Mouse (Mus musculus) kidney, embryonic 16.5 days (tissue): Measurements from ENCODE around the gene Hgd. TPM values are rescaled to one million over a fixed set of nuclear protein-coding genes. Genes with fewer than 3 reads are reported as not detected.
"Not testable (repeated sequence)": the region's sequence is repeated elsewhere in the genome, so short reads cannot be mapped to it uniquely, and the experiment has no call there.

ENCODE experiments used
- ATAC-seq: fragments of 200-750 bp; cut with Nextera tagmentation; 2 replicates; pipeline ENCODE4 v1.8.0; 2017; ENCODE audit warnings: moderate TSS enrichment; ENCODE audit not compliant: low FRiP score, low TSS enrichment
- H3K27ac ChIP-seq: fragments of 300-500 bp; sonication (generic); 2 replicates; pipeline ENCODE4 v1.5.1; 2014; ENCODE audit warnings: low read length
- H3K27me3 ChIP-seq: fragments of 300-500 bp; sonication (generic); 2 replicates; pipeline ENCODE4 v1.6.1; 2014; ENCODE audit warnings: low read length, control low read depth, mixed read lengths; ENCODE audit not compliant: insufficient read depth
- H3K36me3 ChIP-seq: fragments of 300-500 bp; sonication (generic); 2 replicates; pipeline ENCODE4 v1.6.1; 2014; ENCODE audit warnings: low read length, control low read depth, mixed read lengths; ENCODE audit not compliant: insufficient read depth
- H3K4me1 ChIP-seq: fragments of 300-500 bp; sonication (generic); 2 replicates; pipeline ENCODE4 v1.6.1; 2014; ENCODE audit warnings: low read length, control low read depth, mixed read lengths; ENCODE audit not compliant: insufficient read depth
- H3K4me2 ChIP-seq: fragments of 300-500 bp; sonication (generic); replicated peaks from 2 replicates; pipeline ENCODE4 v1.6.1; 2014; ENCODE audit warnings: low read depth, low read length
- H3K4me3 ChIP-seq: fragments of 300-500 bp; sonication (generic); 2 replicates; pipeline ENCODE4 v1.5.1; 2014; ENCODE audit warnings: mild to moderate bottlenecking, low read length
- H3K9ac ChIP-seq: fragments of 300-500 bp; sonication (generic); replicated peaks from 2 replicates; pipeline ENCODE4 v1.6.1; 2014; ENCODE audit warnings: low read length
- H3K9me3 ChIP-seq: fragments of 300-500 bp; sonication (generic); 2 replicates; pipeline ENCODE4 v1.6.1; 2016; ENCODE audit warnings: low read length, control low read depth
- WGBS: fragments of 180-500 bp; shearing (Covaris S2); extraction: QIAGEN DNeasy Blood & Tissue Kit; methylation state at CpG from one replicate; pipeline ENCODE4 v1.1.7; 2014; 5-methylcytosine and 5-hydroxymethylcytosine counted together
- polyA plus RNA-seq: library from polyadenylated mRNA; unstranded; fragments of >200 nt; fragmentation: Nextera tagmentation; extraction: Ambion mirVana; gene quantifications from 2 replicates; pipeline ENCODE4 v1.2.1, GENCODE M21; 2015

Gene Hgd
- polyA plus RNA-seq, 1 experiment from 2014 or later: 10.7 TPM

DNA sequence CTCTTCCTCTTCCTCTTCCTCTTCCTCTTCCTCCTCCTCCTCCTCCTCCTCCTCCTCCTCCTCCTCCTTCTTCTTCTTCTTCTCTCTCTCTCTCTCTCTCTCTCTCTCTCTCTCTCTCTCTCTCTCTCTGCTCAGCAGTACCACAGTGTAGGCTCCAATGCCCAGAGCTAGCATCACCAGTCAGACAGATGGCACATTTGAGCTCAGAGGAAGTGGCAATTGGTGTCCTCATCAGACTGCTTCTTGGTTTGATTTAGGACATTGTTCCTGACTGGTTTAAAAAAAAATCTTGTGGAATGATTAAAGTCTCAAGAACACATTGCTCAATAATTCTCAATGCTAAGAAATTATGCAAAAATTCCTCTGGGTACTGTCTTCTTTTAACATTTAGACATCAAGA lies 60.6 kb downstream of the Hgd start:
- not testable (repeated sequence) for H3K27ac ChIP-seq, H3K4me3 ChIP-seq, H3K9ac ChIP-seq, ATAC-seq, H3K9me3 ChIP-seq, H3K4me1 ChIP-seq, H3K4me2 ChIP-seq, H3K27me3 ChIP-seq
- H3K36me3 ChIP-seq: peaks cover 12% of the 10 kb centered on the region; the same call in 1 of the 2 replicates

DNA sequence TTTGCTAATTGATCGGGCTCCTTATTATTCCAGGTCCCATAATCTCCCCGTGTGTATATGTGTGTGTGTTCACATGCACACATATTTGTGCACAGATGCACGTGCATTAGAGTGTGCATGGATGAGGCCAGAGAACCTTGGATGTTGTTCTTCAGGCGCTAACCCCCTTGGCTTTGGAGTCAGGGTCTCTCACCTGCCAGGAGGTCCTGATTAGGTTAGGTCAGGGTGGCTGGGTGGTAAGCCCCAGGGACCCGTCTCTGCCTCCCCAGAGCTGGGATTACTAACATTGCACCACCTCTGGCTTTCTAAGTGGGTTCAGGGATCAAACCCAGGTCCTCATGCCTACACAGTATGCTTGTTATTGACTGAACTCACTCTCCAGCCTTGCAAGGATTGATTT lies 64.5 kb downstream of the Hgd start:
- Histone ChIP-seq H3K4me2 (no peak overlapping the region), H3K27me3 (no peaks in the 10 kb centered on the region)

DNA sequence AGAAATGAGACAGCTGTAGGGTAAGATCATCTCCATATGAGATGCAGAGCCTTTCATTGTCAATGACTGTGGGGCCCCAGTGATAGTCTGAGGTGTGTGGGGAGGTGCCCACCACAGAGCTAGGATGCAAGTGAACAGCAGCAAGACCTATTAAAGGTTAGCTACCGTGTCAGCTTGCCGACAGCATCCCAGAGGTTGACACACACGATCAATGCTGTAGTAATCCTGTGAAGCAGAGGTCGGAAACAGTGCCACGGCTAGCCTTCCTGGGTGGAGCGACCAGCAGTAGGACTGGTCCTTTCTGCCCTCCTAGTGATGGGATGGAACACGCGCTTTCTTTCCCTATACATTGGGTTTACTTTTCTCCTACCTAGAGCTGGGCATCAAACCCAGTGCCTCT lies 65.3 kb downstream of the Hgd start:
- H3K4me2 ChIP-seq: no peak overlapping the region
- H3K36me3 ChIP-seq: peaks cover 40% of the 10 kb centered on the region
- no peaks in the 10 kb centered on the region for H3K9me3 ChIP-seq
- peaks cover under 1% of the 10 kb centered on the region; the same call in 1 of the 2 replicates for H3K4me1 ChIP-seq
- H3K27ac ChIP-seq: no peak overlapping the region
- ATAC-seq: no peak
- no peaks in the 10 kb centered on the region for H3K27me3 ChIP-seq
- no peak overlapping the region for H3K9ac ChIP-seq
- no peak overlapping the region for H3K4me3 ChIP-seq
- 95% methylated on average over 8 of the region's 8 CpGs for WGBS

More for the DNA sequence above, 64.5 kb downstream of the Hgd start:
- WGBS: 91% methylated on average over 5 of the region's 5 CpGs
- H3K9me3 ChIP-seq: no peaks in the 10 kb centered on the region
- H3K27ac ChIP-seq: no peak overlapping the region
- peaks cover 40% of the 10 kb centered on the region for H3K36me3 ChIP-seq
- H3K4me1 ChIP-seq: no peaks in the 10 kb centered on the region
- no peak for ATAC-seq
- H3K4me3 ChIP-seq: no peak overlapping the region
- H3K9ac ChIP-seq: no peak overlapping the region

DNA sequence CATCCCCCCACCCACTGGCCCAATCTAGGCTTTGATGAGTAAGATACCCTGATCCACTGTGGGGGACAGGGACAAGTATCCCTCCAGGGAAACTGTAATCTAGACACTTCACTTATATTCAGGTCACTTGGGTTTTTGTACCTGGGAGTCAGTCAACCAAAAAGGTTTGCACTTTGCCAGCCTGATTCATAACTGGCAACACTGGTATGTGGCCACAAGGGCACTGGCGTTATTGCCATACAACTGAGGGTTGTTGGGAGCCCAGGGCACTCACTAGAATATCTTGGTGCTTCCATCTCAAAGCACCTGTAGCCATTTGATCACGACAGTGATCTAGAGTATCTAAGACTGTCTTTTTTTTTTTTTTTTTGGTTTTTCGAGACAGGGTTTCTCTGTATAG lies 65.8 kb downstream of the Hgd start:
- H3K4me3 ChIP-seq: no peak overlapping the region
- no peaks in the 10 kb centered on the region for H3K27me3 ChIP-seq
- H3K9ac ChIP-seq: no peak overlapping the region
- H3K27ac ChIP-seq: no peak overlapping the region
- ATAC-seq: no peak
- H3K36me3 ChIP-seq: peaks cover 40% of the 10 kb centered on the region
- 86% methylated on average over 3 of the region's 3 CpGs for WGBS
- H3K9me3 ChIP-seq: no peaks in the 10 kb centered on the region
- H3K4me2 ChIP-seq: no peak overlapping the region
- peaks cover 3% of the 10 kb centered on the region; the same call in 1 of the 2 replicates for H3K4me1 ChIP-seq

DNA sequence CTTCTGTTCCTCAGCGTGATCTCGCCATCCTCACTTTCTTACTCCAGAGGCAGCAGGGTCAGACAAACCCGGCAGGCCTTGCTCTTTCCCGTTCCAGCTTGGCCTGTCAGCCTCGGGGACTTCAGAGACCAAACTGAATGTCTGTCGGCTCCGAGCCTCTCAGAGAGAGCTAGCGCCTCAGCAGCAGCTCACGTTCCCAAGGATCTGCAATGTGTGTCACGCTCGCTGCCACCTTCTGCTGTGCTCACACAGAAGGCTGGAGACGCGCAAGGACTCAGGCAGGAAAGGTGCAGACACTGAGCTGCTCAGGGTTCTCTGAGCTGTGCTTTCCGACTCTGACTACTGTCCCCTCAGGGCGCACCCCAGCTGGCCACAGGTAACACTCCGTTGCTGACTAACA lies 67.1 kb downstream of the Hgd start:
- ATAC-seq: no peak

DNA sequence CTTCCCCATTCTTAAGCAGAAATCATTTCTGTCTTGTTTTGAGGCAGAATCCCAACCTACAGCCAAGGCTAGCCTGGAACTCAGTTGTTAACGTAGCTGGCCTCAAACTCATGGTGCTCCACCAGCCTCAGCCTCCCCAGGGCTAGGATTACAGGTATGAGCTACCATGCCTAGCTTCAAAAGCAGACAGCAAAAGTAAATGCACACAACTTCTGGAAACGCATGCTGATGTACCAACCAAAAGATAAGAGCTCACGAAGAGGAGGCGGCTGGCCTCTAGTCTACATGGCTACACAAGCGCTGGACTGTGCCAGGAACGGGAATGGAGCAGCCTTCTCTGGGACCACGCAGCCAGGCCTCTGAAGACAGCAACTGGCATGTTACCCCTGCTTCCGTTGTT lies 68.0 kb downstream of the Hgd start:
- WGBS: 93% methylated on average over 8 of the region's 8 CpGs
- H3K9me3 ChIP-seq: no peaks in the 10 kb centered on the region
- H3K4me3 ChIP-seq: no peak overlapping the region
- no peaks in the 10 kb centered on the region for H3K27me3 ChIP-seq
- no peak overlapping the region for H3K9ac ChIP-seq
- H3K4me1 ChIP-seq: peaks cover 19% of the 10 kb centered on the region
- no peak overlapping the region for H3K27ac ChIP-seq
- ATAC-seq: no peak
- no peak overlapping the region for H3K4me2 ChIP-seq
- H3K36me3 ChIP-seq: peaks cover 40% of the 10 kb centered on the region

More for the DNA sequence above, 67.1 kb downstream of the Hgd start:
- Histone ChIP-seq H3K27ac (no peak overlapping the region), H3K9ac (no peak overlapping the region), H3K4me1 (peaks cover 12% of the 10 kb centered on the region), H3K4me3 (no peak overlapping the region), H3K27me3 (no peaks in the 10 kb centered on the region), H3K4me2 (no peak overlapping the region), H3K9me3 (no peaks in the 10 kb centered on the region), H3K36me3 (peaks cover 40% of the 10 kb centered on the region)
- WGBS: 91% methylated on average over 16 of the region's 16 CpGs

DNA sequence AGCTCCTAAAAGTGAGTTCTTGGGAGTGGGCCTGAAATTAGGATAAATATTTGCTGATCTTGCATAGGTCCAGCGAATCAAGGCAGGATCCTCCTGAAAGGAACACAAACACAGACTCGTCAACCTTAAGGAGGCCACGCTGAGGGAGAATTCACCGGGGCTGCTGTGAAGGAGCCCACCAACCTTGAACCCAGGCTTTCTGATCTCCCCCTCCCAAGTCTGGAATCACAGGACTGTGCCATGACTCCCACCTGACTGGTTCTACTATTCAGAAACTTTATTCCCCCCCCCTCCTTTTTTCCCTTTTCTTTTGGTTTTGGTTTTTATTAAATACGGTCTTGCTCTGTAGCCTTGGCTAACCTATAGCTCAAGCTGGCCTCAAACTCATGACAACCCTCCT lies 69.1 kb downstream of the Hgd start:
- peaks cover 22% of the 10 kb centered on the region for H3K4me1 ChIP-seq
- WGBS: 63% methylated on average over 5 of the region's 5 CpGs

DNA sequence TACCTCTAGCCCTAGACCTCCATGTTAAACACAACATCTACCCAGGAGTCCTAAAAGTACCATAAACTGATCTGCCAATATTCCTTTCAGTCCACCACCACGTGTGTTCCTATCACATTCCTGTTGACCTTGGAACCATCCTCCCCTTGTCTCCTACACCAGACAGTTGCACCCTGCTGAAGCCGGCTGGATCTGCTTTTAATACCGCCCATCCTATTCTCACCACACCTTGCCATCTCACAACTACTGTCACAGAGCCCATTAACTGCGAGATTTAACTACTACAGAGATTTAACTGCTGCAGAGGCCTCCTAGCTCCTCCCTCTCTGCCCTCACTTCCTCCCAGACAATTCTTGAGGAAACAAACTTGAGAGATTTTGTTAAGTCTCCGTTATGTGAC lies 71.5 kb downstream of the Hgd start:
- Histone ChIP-seq H3K9me3 (no peaks in the 10 kb centered on the region), H3K4me1 (peaks cover 35% of the 10 kb centered on the region), H3K27me3 (no peaks in the 10 kb centered on the region), H3K9ac (no peak overlapping the region), H3K4me2 (no peak overlapping the region), H3K4me3 (no peak overlapping the region), H3K27ac (peak overlapping the region; percentile 9; the same call in 1 of the 2 replicates), H3K36me3 (peaks cover 18% of the 10 kb centered on the region)
- 44% methylated on average over 5 of the region's 5 CpGs for WGBS
- peak; percentile 43; the same call in 1 of the 2 replicates for ATAC-seq

More for the DNA sequence above, 69.1 kb downstream of the Hgd start:
- no peak overlapping the region for H3K4me3 ChIP-seq
- no peak for ATAC-seq
- H3K27ac ChIP-seq: no peak overlapping the region
- H3K27me3 ChIP-seq: no peaks in the 10 kb centered on the region
- H3K36me3 ChIP-seq: peaks cover 39% of the 10 kb centered on the region
- H3K4me2 ChIP-seq: no peak overlapping the region
- no peak overlapping the region for H3K9ac ChIP-seq
- H3K9me3 ChIP-seq: no peaks in the 10 kb centered on the region

DNA sequence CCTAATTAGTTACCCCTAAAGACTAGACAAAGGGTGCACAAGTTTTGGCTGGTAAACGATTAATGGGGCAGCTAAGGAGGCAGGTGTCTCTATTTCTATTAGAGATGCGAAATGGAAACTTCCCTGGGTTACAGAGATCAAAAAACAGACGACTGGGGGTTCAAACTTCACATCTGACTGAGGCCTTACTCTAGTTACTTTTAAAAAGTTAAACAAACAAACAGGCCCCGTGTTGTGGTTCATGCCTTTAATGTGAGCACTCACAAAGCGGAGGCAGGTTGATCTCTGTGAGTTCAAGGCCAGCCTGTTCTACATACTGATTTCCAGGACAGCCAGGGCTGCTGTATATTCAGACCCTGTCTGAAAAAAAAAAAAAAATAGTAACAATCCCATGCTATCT lies 72.7 kb downstream of the Hgd start:
- no peak overlapping the region for H3K9ac ChIP-seq

DNA sequence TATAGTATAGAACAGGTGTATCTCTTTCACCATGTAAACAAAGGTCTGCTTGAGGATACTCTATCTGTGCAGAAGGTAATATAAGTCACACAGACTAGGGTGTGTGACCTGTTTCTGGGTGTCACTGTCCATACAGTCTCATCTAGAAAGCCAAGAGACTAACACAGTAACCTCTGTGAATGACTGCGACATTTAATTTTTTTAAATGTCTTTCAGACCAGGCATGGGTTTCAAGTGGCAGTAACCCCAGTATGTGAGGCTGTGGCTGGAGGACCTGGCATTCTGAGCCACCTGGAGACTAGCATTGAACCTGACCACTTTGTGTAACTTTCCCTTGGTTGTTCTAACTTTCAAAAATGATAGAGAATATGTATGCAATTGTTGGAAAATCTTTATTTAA lies 73.1 kb downstream of the Hgd start:
- Histone ChIP-seq H3K27me3 (no peaks in the 10 kb centered on the region), H3K36me3 (peaks cover 3% of the 10 kb centered on the region), H3K4me2 (peak overlapping the region; percentile 72), H3K9ac (0 out of 2 replicates have a peak overlapping the region, but pooled peaks have one; percentile 45), H3K4me3 (peak overlapping the region; percentile 83), H3K27ac (no peak overlapping the region), H3K9me3 (no peaks in the 10 kb centered on the region), H3K4me1 (peaks cover 35% of the 10 kb centered on the region)
- no peak for ATAC-seq
- 71% methylated on average over 1 of the region's 1 CpGs for WGBS

More for the DNA sequence above, 72.7 kb downstream of the Hgd start:
- Histone ChIP-seq H3K27me3 (no peaks in the 10 kb centered on the region), H3K36me3 (peaks cover 7% of the 10 kb centered on the region), H3K4me1 (peaks cover 35% of the 10 kb centered on the region), H3K4me3 (no peak overlapping the region), H3K27ac (0 out of 2 replicates have a peak overlapping the region, but pooled peaks have one; percentile 18), H3K9me3 (no peaks in the 10 kb centered on the region), H3K4me2 (peak overlapping the region; percentile 72)
- 59% methylated on average over 5 of the region's 5 CpGs for WGBS
- no peak for ATAC-seq
